Mouse (Mus musculus) olfactory bulb, adult 2 months (tissue): Measurements from ENCODE around the gene Bcl2a1b.
"Not testable (repeated sequence)": the region's sequence is repeated elsewhere in the genome, so short reads cannot be mapped to it uniquely, and the experiment has no call there.

Experiments used
- CTCF ChIP-seq: fragments of 200-500 bp; IDR thresholded peaks from 2 replicates; pipeline ENCODE4 v1.5.1; 2012; ENCODE audit warnings: low read depth, mild to moderate bottlenecking, low read length, moderate library complexity; ENCODE audit not compliant: insufficient read depth
- POLR2A ChIP-seq: fragments of 200-500 bp; IDR thresholded peaks from 2 replicates; pipeline ENCODE4 v1.6.1; 2012; ENCODE audit warnings: mild to moderate bottlenecking, low read depth, low read length, moderate library complexity; ENCODE audit not compliant: insufficient read depth

GRCm38 (mm10) chr9:89218174-89218573 lies 19.2 kb downstream of the Bcl2a1b start:
- TF ChIP-seq POLR2A, CTCF: not testable (repeated sequence)
